Mouse (Mus musculus) heart, postnatal 14 days (tissue): ENCODE measurements around the gene Prss1. TPM values are rescaled to one million over a fixed set of nuclear protein-coding genes. Genes with fewer than 3 reads are reported as not detected.
"Not testable (repeated sequence)": the region's sequence is repeated elsewhere in the genome, so short reads cannot be mapped to it uniquely, and the experiment has no call there.

Experiments used
- DNase-seq, 2 experiments: peaks; one replicate each; pipeline ENCODE4 v3.0.0; 2021 to 2022
- intact Hi-C: fragments of 180-260 bp; cut with DNase I; formaldehyde crosslinking; loops from one replicate; pipeline ENCODE4 v1.15.1; 2025
- long read RNA-seq, 2 experiments: library from polyadenylated mRNA; stranded (forward); transcript quantifications; one replicate each; pipeline ENCODE4 v2.0.0; 2021
- total RNA-seq, 2 experiments: library from RNA; stranded (reverse); gene quantifications; 2 replicates each; pipeline ENCODE4 v1.2.3; 2021

Gene Prss1
- total RNA-seq, result not detected
- long read RNA-seq, experiment 1, result 0 reads
- long read RNA-seq, experiment 2, result 0 reads

DNA sequence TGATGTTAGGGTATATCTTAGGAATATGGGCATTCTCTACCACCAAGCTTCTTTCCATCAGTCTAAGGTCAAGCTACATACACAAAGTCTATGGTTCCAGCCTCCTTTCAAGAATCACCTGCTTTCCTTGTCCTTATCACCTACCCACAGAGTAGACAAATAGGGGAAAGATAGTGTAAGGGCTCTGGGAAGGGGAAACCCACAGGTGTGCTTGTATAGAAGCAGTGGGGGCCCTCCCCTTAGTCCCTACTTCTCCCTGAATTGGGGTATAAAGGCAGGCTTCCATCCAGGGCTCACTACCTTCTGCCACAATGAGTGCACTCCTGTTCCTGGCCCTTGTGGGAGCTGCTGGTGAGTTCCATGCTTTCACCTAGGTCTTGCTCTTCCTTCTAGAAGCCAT, at the start of gene Prss1:
TSS of gene Prss1 (plus strand) at position 301 of the 400 bp plus-strand sequence.
- intact Hi-C loops, result not testable (repeated sequence)

DNA sequence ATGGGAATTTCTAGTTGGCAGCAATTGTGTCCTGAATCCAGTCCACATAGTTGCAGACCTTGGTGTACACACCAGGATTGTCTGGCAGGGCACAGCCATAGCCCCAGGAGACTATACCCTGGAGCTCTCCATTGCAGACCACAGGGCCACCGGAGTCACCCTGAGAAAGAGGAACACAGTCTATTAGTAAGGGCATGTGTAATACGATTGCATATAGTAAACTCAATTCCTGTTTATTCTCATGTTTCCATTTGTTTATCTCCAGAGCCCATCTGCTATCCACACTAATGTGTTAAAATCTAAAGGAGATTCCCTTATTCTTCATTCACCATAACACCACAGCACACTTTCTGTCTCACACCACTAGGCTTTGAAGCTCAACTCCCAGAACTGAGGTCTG, 16.5 kb upstream of the Prss1 start:
- DNase-seq, intact Hi-C loops: not testable (repeated sequence)

More for the DNA sequence above, at the start of gene Prss1:
- not testable (repeated sequence) for DNase-seq

DNA sequence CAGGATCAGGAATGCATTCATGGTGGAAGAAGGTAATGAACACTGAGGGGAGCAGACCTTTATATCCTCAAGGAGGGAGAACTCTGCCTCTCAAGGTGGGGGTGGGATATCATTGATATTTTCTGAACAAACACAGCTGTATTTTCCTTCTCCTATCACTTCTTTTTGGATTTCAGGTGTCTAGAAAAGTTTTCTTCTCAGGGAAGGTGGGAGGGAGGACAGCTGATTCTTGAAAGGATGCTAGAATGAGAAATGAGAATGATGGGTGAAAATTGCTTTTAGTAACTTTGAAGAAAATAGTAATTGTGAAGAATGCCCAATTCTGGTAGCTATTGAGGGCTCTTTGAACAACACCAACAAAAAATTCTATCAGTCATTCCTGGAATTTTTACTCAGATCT, 12.7 kb upstream of the Prss1 start, which contains the start of gene Gm10334:
TSS of gene Gm10334 (minus strand) at position 101 of the 400 bp plus-strand sequence.
- intact Hi-C loops, DNase-seq: not testable (repeated sequence)

DNA sequence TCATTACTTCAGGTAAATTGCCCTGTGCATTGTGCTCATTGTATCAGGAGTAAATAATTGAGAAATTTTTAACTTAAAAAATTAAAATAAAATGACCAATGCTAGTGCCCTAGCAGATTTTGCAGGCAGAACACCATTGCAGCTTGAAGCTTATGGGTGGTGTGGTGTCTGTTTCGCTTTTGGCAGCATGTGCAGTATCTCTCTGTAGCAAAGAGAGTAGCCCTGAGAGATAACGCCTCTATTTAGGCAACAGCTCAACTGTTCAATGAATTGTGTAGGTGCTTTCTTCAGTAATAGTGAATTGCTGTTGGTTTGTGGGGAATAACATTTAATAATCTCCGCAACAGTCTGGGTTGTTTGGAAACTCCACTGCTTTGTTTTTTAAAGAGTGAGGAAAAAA, 40.6 kb downstream of the Prss1 start:
- intact Hi-C loops, result no loop called here
- no peak for DNase-seq

DNA sequence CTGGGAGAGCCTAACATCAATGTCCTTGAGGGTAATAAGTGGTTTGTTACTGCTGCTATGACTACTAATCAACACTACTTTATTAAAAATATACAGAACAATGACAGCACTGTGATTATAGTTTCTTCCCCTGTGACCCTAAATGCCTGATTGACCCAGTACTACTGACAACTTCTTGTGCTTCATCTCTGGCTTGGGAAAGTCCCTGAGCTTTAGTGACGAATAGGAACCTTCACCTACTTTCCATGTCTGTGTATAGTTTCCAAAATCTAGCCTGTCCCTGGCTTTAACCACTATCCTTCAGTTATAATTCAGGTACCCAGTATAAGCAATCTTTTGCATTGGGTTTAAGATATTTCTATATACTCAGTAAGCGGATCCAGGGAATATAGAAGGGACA, 46.2 kb downstream of the Prss1 start:
- intact Hi-C loops, result no loop called here
- no peak for DNase-seq

DNA sequence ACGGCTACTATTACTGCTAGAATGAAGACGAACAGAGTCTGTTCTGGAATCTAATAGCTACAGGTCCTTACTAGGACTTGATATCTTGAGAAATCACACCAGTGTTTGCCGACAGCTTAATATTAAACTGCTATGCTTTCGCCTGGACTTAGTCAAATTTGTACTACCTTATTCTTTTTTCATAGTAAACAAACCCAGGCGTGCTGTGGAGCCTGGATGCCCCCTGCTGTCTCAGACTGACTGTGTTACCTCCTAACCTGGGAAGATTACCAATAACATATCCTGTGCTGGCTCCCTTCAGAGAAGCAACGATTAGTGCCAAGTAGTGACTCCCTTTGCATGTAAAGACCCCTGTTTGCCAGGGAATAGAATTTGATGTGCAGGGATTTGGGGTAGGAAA, 46.6 kb downstream of the Prss1 start:
- intact Hi-C loops, result no loop called here
- DNase-seq, result no peak

Other genes with a start within 250 kb of the Prss1 start
- not detected for gene Try4, start 156.7 kb upstream of the Prss1 start, total RNA-seq
- not detected for gene Try5, start 142.1 kb upstream of the Prss1 start, total RNA-seq
- gene Try10, start 104.8 kb upstream of the Prss1 start, total RNA-seq, result not detected
- gene Prss3, start 81.3 kb upstream of the Prss1 start, total RNA-seq, result not detected
- not detected for gene Gm5771, start 66.6 kb upstream of the Prss1 start, total RNA-seq
- not detected for gene Gm10334, start 12.8 kb upstream of the Prss1 start, total RNA-seq
- gene Prss2, start 62.9 kb downstream of the Prss1 start, total RNA-seq, result not detected
- gene Ephb6, start 146.6 kb downstream of the Prss1 start, total RNA-seq, result 1 to 10 TPM; 2.7 to 6.6 TPM
- not detected for gene Trpv6, start 177.5 kb downstream of the Prss1 start, total RNA-seq
- gene Trpv5, start 221.8 kb downstream of the Prss1 start, total RNA-seq, result not detected
- gene Llcfc1, start 225.5 kb downstream of the Prss1 start, total RNA-seq, result not detected
- gene Kel, start 245.4 kb downstream of the Prss1 start, total RNA-seq, result 1 to 10 TPM in 1 of 2 experiments, under 1 TPM in 1; 0.88 to 1.3 TPM